Mouse (Mus musculus) heart, embryonic 16.5 days (tissue): ENCODE data around the gene Mx1. TPM values are rescaled to one million over a fixed set of nuclear protein-coding genes. Genes with fewer than 3 reads are reported as not detected.

Experiments
- ATAC-seq: fragments of 200-750 bp; cut with Nextera tagmentation; replicated peaks from 2 replicates; pipeline ENCODE4 v1.8.0; 2017; ENCODE audit warnings: moderate number of reproducible peaks; ENCODE audit not compliant: insufficient read depth, low FRiP score; ENCODE audit errors: extremely low read depth
- H3K27ac ChIP-seq: fragments of 300-500 bp; sonication (generic); 2 replicates; pipeline ENCODE4 v1.5.1; 2014; ENCODE audit warnings: mild to moderate bottlenecking, low read length, control low read depth, moderate library complexity
- H3K27me3 ChIP-seq: fragments of 300-500 bp; sonication (generic); 2 replicates; pipeline ENCODE4 v1.6.1; 2014; ENCODE audit warnings: low read length, mixed read lengths; ENCODE audit not compliant: control insufficient read depth, insufficient read depth
- H3K36me3 ChIP-seq: fragments of 300-500 bp; sonication (generic); 2 replicates; pipeline ENCODE4 v1.6.1; 2014; ENCODE audit not compliant: control insufficient read depth, insufficient read depth
- H3K4me1 ChIP-seq: fragments of 300-500 bp; sonication (generic); 2 replicates; pipeline ENCODE4 v1.6.1; 2014; ENCODE audit warnings: low read length, mixed read lengths; ENCODE audit not compliant: control insufficient read depth, insufficient read depth
- H3K4me2 ChIP-seq: fragments of 300-500 bp; sonication (generic); 2 replicates; pipeline ENCODE4 v1.6.1; 2014; ENCODE audit warnings: low read depth, mild to moderate bottlenecking, control low read depth, low read length
- H3K4me3 ChIP-seq: fragments of 300-500 bp; sonication (generic); 2 replicates; pipeline ENCODE4 v1.5.1; 2014; ENCODE audit warnings: mild to moderate bottlenecking, control low read depth, low read length
- H3K9ac ChIP-seq: fragments of 300-500 bp; sonication (generic); 2 replicates; pipeline ENCODE4 v1.6.1; 2014; ENCODE audit warnings: low read length, control low read depth
- H3K9me3 ChIP-seq: fragments of 300-500 bp; sonication (generic); replicated peaks from 2 replicates; pipeline ENCODE4 v1.6.1; 2016; ENCODE audit warnings: low read length; ENCODE audit not compliant: control insufficient read depth
- WGBS: fragments of 180-500 bp; shearing (Covaris S2); extraction: QIAGEN DNeasy Blood & Tissue Kit; methylation state at CpG from one replicate; pipeline ENCODE4 v1.1.7; 2014; 5-methylcytosine and 5-hydroxymethylcytosine counted together
- polyA plus RNA-seq: library from polyadenylated mRNA; unstranded; fragments of >200 nt; fragmentation: Nextera tagmentation; extraction: Ambion mirVana; gene quantifications from 2 replicates; pipeline ENCODE4 v1.2.1, GENCODE M21; 2015

Gene Mx1
- polyA plus RNA-seq, 1 experiment from 2014 or later: 0.47 TPM

DNA sequence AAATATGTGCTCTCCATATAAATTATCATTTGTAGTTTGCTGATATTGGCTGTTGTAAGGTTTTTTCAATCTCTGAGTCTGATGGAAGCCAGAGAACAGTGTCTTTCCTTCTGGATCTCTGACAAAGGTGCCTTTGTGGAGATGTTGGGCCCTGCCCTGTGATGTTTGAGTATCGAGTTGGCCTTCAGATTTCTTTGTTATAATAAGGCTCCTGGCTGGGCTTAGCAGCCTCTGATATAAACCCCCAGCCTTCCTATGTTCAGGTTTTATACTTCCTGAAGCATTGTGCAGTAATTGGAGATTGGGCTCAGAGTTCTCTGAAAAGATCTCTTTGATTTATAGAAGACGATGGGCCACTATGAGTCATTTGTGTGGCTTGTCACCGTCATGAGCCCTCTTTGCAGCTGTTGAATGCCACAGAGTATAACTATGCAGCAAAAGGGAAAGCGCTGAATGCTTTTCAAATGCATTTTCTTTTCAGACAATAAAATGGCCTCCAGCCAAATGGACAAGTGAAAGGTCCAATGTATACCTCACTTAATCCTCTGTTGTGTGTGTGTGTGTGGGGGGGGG, 60.4 kb downstream of the Mx1 start:
- no peak for ATAC-seq
- no peaks in the 10 kb centered on the region for H3K4me1 ChIP-seq
- no peak overlapping the region for H3K4me3 ChIP-seq
- no peak overlapping the region for H3K9ac ChIP-seq
- no peaks in the 10 kb centered on the region for H3K27me3 ChIP-seq
- H3K27ac ChIP-seq: no peak overlapping the region
- H3K4me2 ChIP-seq: no peak overlapping the region
- WGBS: 67% methylated on average over 4 of the region's 4 CpGs
- H3K36me3 ChIP-seq: no peaks in the 10 kb centered on the region
- H3K9me3 ChIP-seq: no peaks in the 10 kb centered on the region

DNA sequence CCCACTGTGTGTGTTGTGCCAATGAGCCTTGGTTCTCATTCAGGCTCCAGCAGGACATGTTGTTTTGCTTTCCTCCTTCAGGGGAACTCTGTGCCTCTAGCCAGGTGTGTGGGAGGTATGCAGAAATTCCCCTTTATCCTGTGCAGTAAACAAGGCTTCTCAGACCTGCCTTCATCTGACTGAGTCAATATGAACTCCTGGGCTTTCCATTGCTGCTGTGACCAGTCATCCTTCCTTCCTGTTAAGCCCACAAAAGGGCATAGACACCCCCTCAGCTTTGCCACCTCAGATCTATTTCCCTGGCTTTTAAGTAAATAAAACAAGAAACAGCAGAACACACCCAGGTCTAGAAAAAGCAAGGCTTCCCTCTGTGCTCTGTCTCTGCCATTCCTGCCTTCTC, 61.0 kb downstream of the Mx1 start:
- no peaks in the 10 kb centered on the region for H3K27me3 ChIP-seq
- no peak for ATAC-seq
- no peaks in the 10 kb centered on the region for H3K9me3 ChIP-seq
- no peak overlapping the region for H3K9ac ChIP-seq
- no peaks in the 10 kb centered on the region for H3K4me1 ChIP-seq
- no peak overlapping the region for H3K27ac ChIP-seq
- no peaks in the 10 kb centered on the region for H3K36me3 ChIP-seq
- no peak overlapping the region for H3K4me2 ChIP-seq
- H3K4me3 ChIP-seq: no peak overlapping the region

DNA sequence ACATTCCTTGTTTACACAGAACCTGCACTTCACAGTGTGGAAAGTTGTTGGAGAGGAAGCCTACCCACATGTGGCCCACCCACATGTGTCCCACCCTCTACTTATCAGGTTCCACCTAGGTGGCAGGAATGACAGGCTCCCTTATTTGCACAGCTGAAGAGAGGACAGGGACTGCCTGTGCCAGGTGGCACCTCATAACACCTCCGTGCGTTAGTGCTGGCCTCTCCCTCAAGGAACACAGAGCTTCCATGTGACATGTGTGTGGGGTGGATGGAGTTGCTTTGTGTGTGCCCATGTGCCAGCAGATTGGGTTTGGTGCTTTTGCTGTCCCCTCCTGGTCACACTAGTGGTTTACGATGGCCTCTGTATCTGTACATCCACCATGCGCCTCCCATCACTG, 62.7 kb downstream of the Mx1 start:
- no peak overlapping the region for H3K4me3 ChIP-seq
- no peak overlapping the region for H3K9ac ChIP-seq
- no peaks in the 10 kb centered on the region for H3K27me3 ChIP-seq
- no peaks in the 10 kb centered on the region for H3K36me3 ChIP-seq
- no peaks in the 10 kb centered on the region for H3K4me1 ChIP-seq
- no peaks in the 10 kb centered on the region for H3K9me3 ChIP-seq
- no peak for ATAC-seq
- no peak overlapping the region for H3K27ac ChIP-seq
- WGBS: 87% methylated on average over 4 of the region's 4 CpGs
- H3K4me2 ChIP-seq: no peak overlapping the region

DNA sequence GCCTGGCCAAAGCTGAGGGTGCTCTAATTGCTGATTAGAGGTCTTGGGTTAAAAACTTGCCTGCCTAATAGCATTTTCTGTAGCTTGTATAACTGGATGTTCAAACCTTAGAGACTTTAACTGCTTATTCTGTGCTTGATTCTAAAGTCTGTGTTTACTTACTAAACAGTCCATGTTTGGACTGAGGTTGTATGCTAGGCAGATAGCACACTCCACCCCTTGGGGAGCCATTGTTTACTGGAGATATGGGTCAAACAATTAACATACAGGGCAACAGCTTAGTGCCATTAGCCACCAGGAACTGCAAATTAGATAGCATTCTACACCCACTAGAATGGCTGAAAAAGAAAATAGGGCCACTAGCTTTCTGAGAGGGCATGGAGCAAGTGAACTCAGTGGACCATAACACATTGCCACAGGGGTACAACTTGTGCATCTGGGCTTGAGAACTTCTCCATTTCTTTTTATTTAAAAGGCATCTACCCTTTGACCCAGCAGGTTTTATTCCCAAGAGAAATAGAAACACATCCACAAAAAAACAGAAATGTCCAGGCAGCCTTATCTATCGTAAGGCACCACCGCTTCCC, 64.7 kb downstream of the Mx1 start:
- no peaks in the 10 kb centered on the region for H3K4me1 ChIP-seq
- no peak overlapping the region for H3K4me3 ChIP-seq
- H3K9ac ChIP-seq: no peak overlapping the region
- H3K27me3 ChIP-seq: no peaks in the 10 kb centered on the region
- no peak overlapping the region for H3K27ac ChIP-seq
- H3K36me3 ChIP-seq: no peaks in the 10 kb centered on the region
- no peak overlapping the region for H3K4me2 ChIP-seq
- ATAC-seq: no peak
- 55% methylated on average over 2 of the region's 2 CpGs for WGBS
- no peaks in the 10 kb centered on the region for H3K9me3 ChIP-seq

Other genes starting within 250 kb of the Mx1 start
- gene Bace2, start 106.2 kb downstream of the Mx1 start, polyA plus RNA-seq: 43.9 and 48.2 TPM in 2 replicates
- gene Fam3b, start 51.9 kb upstream of the Mx1 start, polyA plus RNA-seq: 0.14 TPM in 1 of 2 replicates, not detected in the other
- gene Tmprss2, start 148.3 kb upstream of the Mx1 start, polyA plus RNA-seq: 0.72 and 1.0 TPM in 2 replicates